Mouse (Mus musculus) testis, adult 2 months (tissue): ENCODE results near the gene Kcne1. TPM values are rescaled to one million over a fixed set of nuclear protein-coding genes. Genes with fewer than 3 reads are reported as not detected.

ENCODE experiments used
- H3K27ac ChIP-seq: fragments of 200-500 bp; 2 replicates; pipeline ENCODE4 v1.5.1; 2012; ENCODE audit warnings: low read depth, low read length; ENCODE audit not compliant: control insufficient read depth, insufficient read depth
- H3K27me3 ChIP-seq: fragments of 200-500 bp; 2 replicates; pipeline ENCODE4 v1.6.1; 2012; ENCODE audit warnings: mild to moderate bottlenecking, low read length, moderate library complexity; ENCODE audit not compliant: control insufficient read depth, insufficient read depth
- H3K36me3 ChIP-seq: fragments of 200-500 bp; 2 replicates; pipeline ENCODE4 v1.6.1; 2012; ENCODE audit warnings: mild to moderate bottlenecking, low read length; ENCODE audit not compliant: control insufficient read depth, insufficient read depth
- H3K4me1 ChIP-seq: fragments of 200-500 bp; 2 replicates; pipeline ENCODE4 v1.6.1; 2012; ENCODE audit warnings: low read length; ENCODE audit not compliant: control insufficient read depth, insufficient read depth
- H3K4me3 ChIP-seq: fragments of 200-500 bp; 2 replicates; pipeline ENCODE4 v1.5.1; 2012; ENCODE audit warnings: low read depth, mild to moderate bottlenecking, low read length, moderate library complexity, mixed read lengths; ENCODE audit not compliant: control insufficient read depth
- CTCF ChIP-seq: fragments of 200-500 bp; IDR thresholded peaks from 2 replicates; pipeline ENCODE4 v1.5.1; 2012; ENCODE audit warnings: low read depth, mild to moderate bottlenecking, inconsistent platforms, low read length, moderate library complexity; ENCODE audit not compliant: control insufficient read depth, insufficient read depth, insufficient replicate concordance
- POLR2A ChIP-seq: fragments of 200-500 bp; IDR thresholded peaks from 2 replicates; pipeline ENCODE4 v1.6.1; 2012; ENCODE audit warnings: low read depth, mild to moderate bottlenecking, inconsistent platforms, low read length, moderate library complexity; ENCODE audit not compliant: control insufficient read depth
- polyA plus RNA-seq: library from polyadenylated mRNA; depleted of rRNA; stranded (reverse); fragments of >200 nt; gene quantifications from 2 replicates; pipeline ENCODE4 v1.2.3, GENCODE M21; 2012

The Kcne1 gene
- polyA plus RNA-seq, 1 experiment = 0.32 TPM

GRCm38 (mm10) chr16:92340612-92341511 is 18.4 kb downstream of the Kcne1 start:
- peak; percentile 59; the same call in 1 of the 2 replicates for TF ChIP-seq CTCF
- TF ChIP-seq POLR2A = no peak
- peak overlapping the region; percentile 70 for H3K4me3 ChIP-seq
- no peak overlapping the region for H3K27ac ChIP-seq
- H3K36me3 ChIP-seq = no peaks in the 10 kb centered on the region
- peaks cover 9% of the 10 kb centered on the region for H3K4me1 ChIP-seq
- H3K27me3 ChIP-seq = no peaks in the 10 kb centered on the region

GRCm38 (mm10) chr16:92336280-92336679 is 23.0 kb downstream of the Kcne1 start:
- H3K27me3 ChIP-seq = no peaks in the 10 kb centered on the region
- TF ChIP-seq CTCF (peak; percentile 94; the same call in 1 of the 2 replicates), POLR2A (no peak)
- peaks cover 7% of the 10 kb centered on the region for H3K4me1 ChIP-seq
- no peak overlapping the region for H3K27ac ChIP-seq
- H3K4me3 ChIP-seq = no peak overlapping the region
- H3K36me3 ChIP-seq = no peaks in the 10 kb centered on the region

- no peaks in the 10 kb centered on the region for H3K36me3 ChIP-seq
- TF ChIP-seq POLR2A (no peak), CTCF (no peak)
- H3K4me1 ChIP-seq = no peaks in the 10 kb centered on the region; the same call in 1 of the 2 replicates
- H3K4me3 ChIP-seq = no peak overlapping the region
- no peaks in the 10 kb centered on the region for H3K27me3 ChIP-seq
- no peak overlapping the region for H3K27ac ChIP-seq
Measured at GRCm38 (mm10) chr16:92334600-92334999, 24.7 kb downstream of the Kcne1 start.

GRCm38 (mm10) chr16:92330966-92331365 is 28.3 kb downstream of the Kcne1 start:
- TF ChIP-seq POLR2A (no peak), CTCF (no peak)

GRCm38 (mm10) chr16:92327911-92328310 is 31.4 kb downstream of the Kcne1 start:
- Histone ChIP-seq H3K4me3 (no peak overlapping the region), H3K27ac (no peak overlapping the region), H3K27me3 (no peaks in the 10 kb centered on the region), H3K36me3 (no peaks in the 10 kb centered on the region), H3K4me1 (no peaks in the 10 kb centered on the region)
- TF ChIP-seq CTCF = no peak
- TF ChIP-seq POLR2A = no peak

More at GRCm38 (mm10) chr16:92330966-92331365, 28.3 kb downstream of the Kcne1 start:
- Histone ChIP-seq H3K27ac (no peak overlapping the region; the same call in 1 of the 2 replicates), H3K4me1 (no peaks in the 10 kb centered on the region), H3K36me3 (no peaks in the 10 kb centered on the region), H3K4me3 (no peak overlapping the region), H3K27me3 (no peaks in the 10 kb centered on the region)

GRCm38 (mm10) chr16:92325062-92325406 is 34.2 kb downstream of the Kcne1 start:
- Histone ChIP-seq H3K27ac (no peak overlapping the region), H3K27me3 (no peaks in the 10 kb centered on the region), H3K36me3 (no peaks in the 10 kb centered on the region), H3K4me1 (no peaks in the 10 kb centered on the region), H3K4me3 (peak overlapping the region; percentile 26; the same call in 1 of the 2 replicates)
- no peak for TF ChIP-seq CTCF
- no peak for TF ChIP-seq POLR2A

GRCm38 (mm10) chr16:92324309-92325061 is 34.8 kb downstream of the Kcne1 start:
- TF ChIP-seq POLR2A (no peak), CTCF (no peak)
- Histone ChIP-seq H3K27ac (no peak overlapping the region), H3K27me3 (no peaks in the 10 kb centered on the region), H3K4me3 (peak overlapping the region; percentile 66), H3K36me3 (no peaks in the 10 kb centered on the region), H3K4me1 (no peaks in the 10 kb centered on the region)
